Mouse (Mus musculus): ENCODE data around the gene Epop.

DNA sequence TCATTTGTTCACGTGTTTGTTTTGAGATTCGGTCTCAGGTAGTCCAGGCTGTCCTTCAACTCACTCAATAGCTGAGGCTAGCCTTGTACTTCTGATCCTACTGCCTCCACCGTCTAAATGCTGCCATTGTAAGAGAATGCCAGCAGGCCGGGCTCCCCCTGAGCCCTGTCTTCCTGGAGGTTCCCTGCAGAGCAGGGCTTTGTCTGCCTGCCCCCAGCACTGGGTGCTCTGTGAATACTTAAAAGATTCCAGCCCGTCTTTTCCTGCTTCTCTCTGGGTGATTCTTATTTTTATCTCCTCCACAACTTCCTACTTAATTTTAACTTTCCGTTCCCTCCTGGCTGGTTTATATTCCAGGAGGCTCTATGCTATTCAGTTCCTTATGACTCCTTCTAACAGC is 27.3 kb downstream of the Epop start:
- TF ChIP-seq POLR2A (IDR thresholded peaks at IDR 0.05; ENCODE audit: borderline replicate concordance, extremely low read depth, insufficient read depth, insufficient read length, poor library complexity, severe bottlenecking) (no peak), CTCF (IDR thresholded peaks at IDR 0.05; ENCODE audit: borderline replicate concordance, extremely low read depth, insufficient read depth, insufficient read length) (no peak)

Data from brain, embryonic 14.5 days (tissue).